Mouse (Mus musculus): ENCODE data around the gene Tmem206. TPM values are rescaled to one million over a fixed set of nuclear protein-coding genes. Genes with fewer than 3 reads are reported as not detected.

The Tmem206 gene
- polyA plus RNA-seq, 2 experiments, result 14.5 to 16.7 TPM

- 90% methylated on average over 9 of the region's 9 CpGs for WGBS
- ATAC-seq (ENCODE audit: low FRiP score, low read depth), result no peak
- Histone ChIP-seq H3K9me3 (ENCODE audit: control insufficient read depth, low read length) (no peaks in the 10 kb centered on the region), H3K4me1 (ENCODE audit: control insufficient read depth, insufficient read depth, low read length) (no peaks in the 10 kb centered on the region), H3K27ac (replicated peaks; ENCODE audit: low read depth, low read length) (no peak overlapping the region), H3K9ac (ENCODE audit: low read depth, low read length, severe bottlenecking) (no peak overlapping the region), H3K4me2 (replicated peaks; ENCODE audit: low read depth, low read length, severe bottlenecking) (no peak overlapping the region), H3K27me3 (ENCODE audit: control insufficient read depth, insufficient read depth, low read length) (no peaks in the 10 kb centered on the region), H3K4me3 (replicated peaks; ENCODE audit: low read length) (no peak overlapping the region), H3K36me3 (ENCODE audit: control insufficient read depth, insufficient read depth, low read length) (peaks cover 12% of the 10 kb centered on the region; the same call in 1 of the 2 replicates)
- TF ChIP-seq POLR2A (IDR thresholded peaks at IDR 0.05; ENCODE audit: borderline replicate concordance, extremely low read depth, insufficient read depth, insufficient read length), result no peak
- no peak for DNase-seq (ENCODE audit: low spot score)
These were observed 19.4 kb upstream of the Tmem206 start for GRCm38 (mm10) chr1:191306316-191306715.

GRCm38 (mm10) chr1:191307766-191308455 lies 17.8 kb upstream of the Tmem206 start:
- Histone ChIP-seq H3K27me3 (ENCODE audit: control insufficient read depth, insufficient read depth, low read length) (no peaks in the 10 kb centered on the region), H3K9me3 (ENCODE audit: control insufficient read depth, low read length) (no peaks in the 10 kb centered on the region), H3K4me2 (replicated peaks; ENCODE audit: low read depth, low read length, severe bottlenecking) (no peak overlapping the region), H3K27ac (replicated peaks; ENCODE audit: low read depth, low read length) (no peak overlapping the region), H3K4me3 (replicated peaks; ENCODE audit: low read length) (no peak overlapping the region), H3K36me3 (ENCODE audit: control insufficient read depth, insufficient read depth, low read length) (peaks cover 12% of the 10 kb centered on the region; the same call in 1 of the 2 replicates), H3K9ac (ENCODE audit: low read depth, low read length, severe bottlenecking) (no peak overlapping the region), H3K4me1 (ENCODE audit: control insufficient read depth, insufficient read depth, low read length) (peaks cover 2% of the 10 kb centered on the region; the same call in 1 of the 2 replicates)
- no peak for DNase-seq (ENCODE audit: low spot score)
- WGBS, result 86% methylated on average over 9 of the region's 9 CpGs
- no peak for ATAC-seq (ENCODE audit: low FRiP score, low read depth)
- no peak for TF ChIP-seq POLR2A (IDR thresholded peaks at IDR 0.05; ENCODE audit: borderline replicate concordance, extremely low read depth, insufficient read depth, insufficient read length)

- Histone ChIP-seq H3K4me1 (ENCODE audit: control insufficient read depth, insufficient read depth, low read length) (peaks cover 5% of the 10 kb centered on the region; the same call in 1 of the 2 replicates), H3K27me3 (ENCODE audit: control insufficient read depth, insufficient read depth, low read length) (no peaks in the 10 kb centered on the region), H3K9me3 (ENCODE audit: control insufficient read depth, low read length) (no peaks in the 10 kb centered on the region), H3K9ac (ENCODE audit: low read depth, low read length, severe bottlenecking) (no peak overlapping the region), H3K27ac (replicated peaks; ENCODE audit: low read depth, low read length) (no peak overlapping the region), H3K4me3 (replicated peaks; ENCODE audit: low read length) (no peak overlapping the region), H3K36me3 (ENCODE audit: control insufficient read depth, insufficient read depth, low read length) (peaks cover 8% of the 10 kb centered on the region; the same call in 1 of the 2 replicates), H3K4me2 (replicated peaks; ENCODE audit: low read depth, low read length, severe bottlenecking) (no peak overlapping the region)
- ATAC-seq (ENCODE audit: low FRiP score, low read depth), result no peak
- WGBS, result 72% methylated on average over 4 of the region's 4 CpGs
- DNase-seq (ENCODE audit: low spot score), result no peak
- TF ChIP-seq POLR2A (IDR thresholded peaks at IDR 0.05; ENCODE audit: borderline replicate concordance, extremely low read depth, insufficient read depth, insufficient read length), result no peak
These were observed 14.3 kb upstream of the Tmem206 start for GRCm38 (mm10) chr1:191311296-191311898.

GRCm38 (mm10) chr1:191312513-191312941 lies 13.2 kb upstream of the Tmem206 start:
- WGBS, result 1% methylated on average over 14 of the region's 14 CpGs
- no peak for TF ChIP-seq POLR2A (IDR thresholded peaks at IDR 0.05; ENCODE audit: borderline replicate concordance, extremely low read depth, insufficient read depth, insufficient read length)

GRCm38 (mm10) chr1:191313158-191313557 lies 12.6 kb upstream of the Tmem206 start:
- H3K27me3 ChIP-seq (ENCODE audit: control insufficient read depth, insufficient read depth, low read length), result no peaks in the 10 kb centered on the region
- DNase-seq (ENCODE audit: low spot score) (no peak), ATAC-seq (ENCODE audit: low FRiP score, low read depth) (no peak)
- H3K4me3 ChIP-seq (replicated peaks; ENCODE audit: low read length), result peak overlapping the region; percentile 59
- peaks cover 10% of the 10 kb centered on the region for H3K4me1 ChIP-seq (ENCODE audit: control insufficient read depth, insufficient read depth, low read length)
- peak overlapping the region; percentile 61 for H3K4me2 ChIP-seq (replicated peaks; ENCODE audit: low read depth, low read length, severe bottlenecking)
- H3K9me3 ChIP-seq (ENCODE audit: control insufficient read depth, low read length), result no peaks in the 10 kb centered on the region
- WGBS, result 69% methylated on average over 6 of the region's 6 CpGs
- no peak for TF ChIP-seq POLR2A (IDR thresholded peaks at IDR 0.05; ENCODE audit: borderline replicate concordance, extremely low read depth, insufficient read depth, insufficient read length)
- no peaks in the 10 kb centered on the region for H3K36me3 ChIP-seq (ENCODE audit: control insufficient read depth, insufficient read depth, low read length)
- peak overlapping the region; percentile 67; the same call in 1 of the 2 replicates for H3K9ac ChIP-seq (ENCODE audit: low read depth, low read length, severe bottlenecking)
- H3K27ac ChIP-seq (replicated peaks; ENCODE audit: low read depth, low read length), result no peak overlapping the region; the same call in 1 of the 2 replicates

More at GRCm38 (mm10) chr1:191312513-191312941, 13.2 kb upstream of the Tmem206 start:
- Histone ChIP-seq H3K27me3 (ENCODE audit: control insufficient read depth, insufficient read depth, low read length) (no peaks in the 10 kb centered on the region), H3K36me3 (ENCODE audit: control insufficient read depth, insufficient read depth, low read length) (peaks cover 2% of the 10 kb centered on the region; the same call in 1 of the 2 replicates), H3K4me3 (replicated peaks; ENCODE audit: low read length) (peak overlapping the region; percentile 59), H3K27ac (replicated peaks; ENCODE audit: low read depth, low read length) (peak overlapping the region; percentile 33; the same call in 1 of the 2 replicates), H3K9me3 (ENCODE audit: control insufficient read depth, low read length) (no peaks in the 10 kb centered on the region), H3K4me2 (replicated peaks; ENCODE audit: low read depth, low read length, severe bottlenecking) (peak overlapping the region; percentile 61), H3K9ac (ENCODE audit: low read depth, low read length, severe bottlenecking) (peak overlapping the region; percentile 67), H3K4me1 (ENCODE audit: control insufficient read depth, insufficient read depth, low read length) (peaks cover 10% of the 10 kb centered on the region)
- ATAC-seq (ENCODE audit: low FRiP score, low read depth), result peak; percentile 87
- peak; percentile 82 for DNase-seq (ENCODE audit: low spot score)

Measured in limb, embryonic 14.5 days (tissue).